Mouse (Mus musculus) right cerebral cortex, postnatal 4 days (tissue): ENCODE measurements around the gene 1700042G07Rik.
"Not testable (repeated sequence)": the region's sequence is repeated elsewhere in the genome, so short reads cannot be mapped to it uniquely, and the experiment has no call there.

Experiments
- DNase-seq: peaks from one replicate; pipeline ENCODE4 v3.0.0-alpha.2; 2022

1700042G07Rik gene

GRCm38 (mm10) chr4:116215895-116216605, 42.9 kb downstream of the 1700042G07Rik start:
- DNase-seq, result no peak

GRCm38 (mm10) chr4:116217046-116217445, 43.9 kb downstream of the 1700042G07Rik start:
- no peak for DNase-seq

DNA sequence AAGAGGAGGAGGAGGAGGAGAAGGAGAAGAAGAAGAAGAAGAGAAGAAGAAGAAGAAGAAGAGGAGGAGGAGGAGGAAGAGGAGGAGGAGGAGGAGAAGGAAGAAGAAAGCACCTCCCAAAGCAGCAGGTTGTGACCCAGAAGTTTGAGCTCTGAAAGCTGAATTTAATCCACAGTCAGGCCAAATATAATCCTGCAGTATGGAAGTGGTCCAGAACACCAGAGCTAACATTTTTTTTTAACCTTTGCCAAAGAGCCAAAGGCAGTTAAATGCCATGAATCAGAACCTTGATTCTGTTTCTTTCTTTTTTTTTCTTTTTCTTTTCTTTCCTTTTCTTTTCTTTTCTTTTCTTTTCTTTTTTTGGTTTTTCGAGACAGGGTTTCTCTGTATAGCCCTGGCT, 44.5 kb downstream of the 1700042G07Rik start:
- DNase-seq, result not testable (repeated sequence)

- no peak for DNase-seq
Observed at GRCm38 (mm10) chr4:116219056-116219455, 45.9 kb downstream of the 1700042G07Rik start.

DNA sequence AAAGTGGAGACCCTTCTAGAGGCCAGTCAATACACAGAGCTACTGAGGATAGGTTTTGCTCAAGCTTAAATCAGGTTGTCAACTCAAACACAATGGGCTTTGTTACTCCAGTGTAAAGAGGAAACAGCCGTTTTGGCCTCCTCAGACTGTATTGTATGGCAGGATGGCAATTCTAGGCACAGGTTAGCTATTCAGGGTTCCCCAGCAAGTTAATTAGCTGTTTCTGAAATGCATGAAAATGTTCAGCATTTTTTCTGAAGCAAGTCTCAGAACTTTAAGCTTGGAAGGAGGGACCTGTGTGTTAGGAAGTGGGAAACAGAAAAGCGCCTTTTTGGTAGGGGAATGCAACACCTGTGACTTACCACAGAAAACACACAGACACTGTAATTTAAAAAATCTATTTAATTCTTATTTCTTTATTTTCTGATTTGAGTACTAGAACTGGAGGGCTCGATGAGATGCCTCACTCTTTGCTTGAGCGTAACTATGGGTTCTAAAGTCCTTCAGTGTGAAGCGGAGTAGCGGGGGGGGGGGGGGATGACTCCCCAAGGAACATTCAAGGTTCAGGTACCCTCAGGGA, 47.0 kb downstream of the 1700042G07Rik start:
- no peak for DNase-seq

- peak; percentile 79 for DNase-seq
Observed at GRCm38 (mm10) chr4:116220780-116221139, 47.6 kb downstream of the 1700042G07Rik start.

DNA sequence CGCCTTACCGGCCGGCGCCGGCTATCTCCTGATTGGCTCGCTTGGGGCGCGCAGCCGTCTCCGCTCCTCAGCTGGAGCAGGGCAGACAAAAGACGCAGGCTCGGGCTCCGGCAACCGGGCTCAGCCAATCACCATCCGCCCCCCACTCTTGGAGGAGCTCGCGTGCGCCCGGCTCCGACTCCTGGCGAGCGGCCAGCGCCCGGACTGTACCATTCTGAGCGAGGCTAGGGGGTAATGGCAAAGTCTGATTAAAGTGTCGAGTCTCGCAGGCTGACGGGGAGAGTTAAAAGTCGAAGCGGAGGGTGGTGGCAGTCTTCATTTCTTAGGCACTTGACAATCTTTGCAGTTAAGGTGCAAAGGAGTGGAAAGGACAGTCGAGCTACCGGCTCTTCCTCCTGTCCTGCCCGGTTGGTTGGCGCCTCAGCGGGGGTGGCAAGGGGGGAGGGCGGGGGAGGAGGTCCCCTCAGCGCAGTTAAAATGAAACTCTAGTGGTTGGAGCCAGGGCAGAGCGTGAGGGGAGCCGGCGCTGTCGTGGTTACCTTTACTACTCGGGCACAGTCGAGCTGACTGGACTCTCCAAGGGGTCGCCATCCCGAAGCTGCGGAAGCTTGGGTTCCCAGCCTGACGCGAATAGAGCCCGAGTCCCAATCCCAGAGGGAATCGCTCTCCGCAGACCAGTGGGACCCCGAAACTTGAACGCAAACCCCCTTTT, 48.1 kb downstream of the 1700042G07Rik start, which contains the start of gene Pik3r3:
Pik3r3 (plus strand) TSS at position 479 of the 712 bp plus-strand sequence.
- DNase-seq, result peak; percentile 99

DNA sequence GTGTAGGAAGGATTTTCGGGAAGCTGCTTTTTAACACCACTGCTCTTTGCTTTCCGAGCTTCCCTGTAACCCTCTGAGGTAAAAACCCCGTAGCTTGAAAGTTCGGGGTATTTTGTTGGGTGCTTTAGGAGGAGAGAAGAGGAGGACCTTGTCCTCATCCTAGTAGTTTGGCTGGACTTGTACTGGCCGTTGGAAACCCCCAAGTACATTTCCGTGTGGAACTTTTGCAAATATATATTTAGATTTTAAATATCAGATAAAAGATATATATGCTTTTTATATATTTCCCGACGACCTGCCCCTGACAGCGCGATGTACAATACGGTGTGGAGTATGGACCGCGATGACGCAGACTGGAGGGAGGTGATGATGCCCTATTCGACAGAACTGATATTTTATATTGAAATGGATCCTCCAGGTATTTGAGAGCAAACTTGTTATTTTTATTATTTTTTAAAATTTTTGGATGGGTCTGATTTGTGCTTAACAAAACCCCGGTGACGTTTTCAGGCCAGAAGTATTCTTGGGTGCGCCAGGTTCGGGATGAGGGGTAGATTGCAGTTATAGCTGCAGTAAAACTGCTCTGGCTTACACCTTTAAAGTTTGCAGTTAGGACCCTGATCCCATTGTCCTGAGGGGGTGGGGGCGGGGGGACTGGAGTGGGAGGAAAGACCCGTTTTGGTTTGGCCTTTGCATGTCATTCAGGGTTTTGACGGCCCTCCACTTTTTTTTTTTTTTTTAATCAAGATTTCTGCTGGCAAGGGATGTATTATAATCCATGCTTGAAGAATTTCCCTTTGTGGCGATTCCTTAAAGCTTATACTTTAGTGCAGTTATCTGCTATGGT, 49.0 kb downstream of the 1700042G07Rik start:
- DNase-seq, result peak; percentile 4

- DNase-seq, result no peak
Observed at GRCm38 (mm10) chr4:116222843-116223119, 49.6 kb downstream of the 1700042G07Rik start.
